Mouse (Mus musculus) testis, adult 2 months (tissue): Measurements from ENCODE around the gene Glrb.

Source experiments
- CTCF ChIP-seq: fragments of 200-500 bp; IDR thresholded peaks from 2 replicates; pipeline ENCODE4 v1.5.1; 2012; ENCODE audit warnings: low read depth, mild to moderate bottlenecking, inconsistent platforms, low read length, moderate library complexity; ENCODE audit not compliant: control insufficient read depth, insufficient read depth, insufficient replicate concordance
- POLR2A ChIP-seq: fragments of 200-500 bp; IDR thresholded peaks from 2 replicates; pipeline ENCODE4 v1.6.1; 2012; ENCODE audit warnings: low read depth, mild to moderate bottlenecking, inconsistent platforms, low read length, moderate library complexity; ENCODE audit not compliant: control insufficient read depth

DNA sequence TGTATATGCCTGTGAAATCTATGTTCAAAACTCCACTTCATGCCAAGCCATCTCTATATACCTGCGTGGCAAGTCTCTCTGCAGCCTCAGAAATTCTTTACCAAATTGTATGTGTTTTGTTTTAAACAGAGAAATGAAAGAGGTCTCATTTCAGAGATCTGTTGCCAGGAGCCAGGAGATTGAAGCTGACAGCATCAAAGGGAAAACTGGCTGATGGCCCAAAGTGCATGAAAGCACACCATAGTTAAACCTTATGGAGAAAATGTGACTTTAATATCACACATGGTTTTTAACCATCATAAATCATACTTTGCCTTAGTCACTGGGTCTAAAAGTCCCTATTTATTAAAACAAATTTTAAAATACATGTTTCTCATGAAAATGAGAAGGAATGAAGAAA lies 109.6 kb downstream of the Glrb start:
- no peak for TF ChIP-seq POLR2A
- TF ChIP-seq CTCF: no peak
